Mouse (Mus musculus) mouse embryonic stem cell (cell line): Measurements from ENCODE around the gene Sept10.

Experiments
- in situ Hi-C, 2 experiments: fragments of 300-500 bp; cut with MboI; formaldehyde crosslinking; loops; 1 replicate in 1 of 2; 3 replicates in 1 of 2; pipeline ENCODE4 v1.14.3; 2019 to 2020; ENCODE audit warnings: low sequenced_read_pairs in 2 of 2, low pct_unique_long_range_greater_than_20kb in 1 of 2, mixed read lengths in 1 of 2; ENCODE audit not compliant: unreplicated experiment in 1 of 2

The Sept10 gene

GRCm38 (mm10) chr10:59152544-59153081 is 69.0 kb downstream of the Sept10 start:
- in situ Hi-C loops = no loop called here

DNA sequence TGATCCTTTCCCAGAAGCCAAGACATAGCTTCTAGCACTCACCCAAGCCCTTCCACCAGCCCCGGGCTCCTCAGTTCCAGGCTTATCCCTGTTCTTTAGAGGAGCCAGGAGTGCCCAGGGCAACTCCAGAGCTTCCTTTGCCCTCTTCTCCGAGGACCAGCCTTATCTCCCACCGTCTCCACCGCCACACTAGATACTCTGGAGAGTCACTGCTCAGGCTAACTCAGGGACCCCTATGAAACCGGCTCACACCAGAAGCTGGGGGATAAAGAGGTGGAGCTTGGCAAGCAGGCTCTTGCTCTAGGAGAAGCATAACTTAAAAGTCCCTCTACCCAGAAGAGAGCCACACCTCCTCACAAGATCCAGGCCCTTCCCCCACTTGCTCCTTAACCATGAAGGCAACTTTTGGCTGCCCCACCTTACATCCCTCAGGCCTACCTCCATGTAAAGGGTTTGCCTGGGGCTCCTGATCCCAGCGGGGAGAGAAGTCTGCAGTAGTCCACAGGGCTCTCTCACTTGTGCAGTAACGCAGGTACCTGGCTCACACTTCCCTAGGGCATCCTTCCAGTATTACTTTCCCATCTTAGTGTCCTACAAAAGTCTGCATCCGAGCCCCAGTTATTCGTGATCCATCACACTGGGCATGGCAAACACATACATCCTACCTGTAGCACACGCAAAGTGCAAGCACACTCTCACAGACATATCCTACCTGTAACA is 70.5 kb downstream of the Sept10 start:
- in situ Hi-C loops = no loop called here

DNA sequence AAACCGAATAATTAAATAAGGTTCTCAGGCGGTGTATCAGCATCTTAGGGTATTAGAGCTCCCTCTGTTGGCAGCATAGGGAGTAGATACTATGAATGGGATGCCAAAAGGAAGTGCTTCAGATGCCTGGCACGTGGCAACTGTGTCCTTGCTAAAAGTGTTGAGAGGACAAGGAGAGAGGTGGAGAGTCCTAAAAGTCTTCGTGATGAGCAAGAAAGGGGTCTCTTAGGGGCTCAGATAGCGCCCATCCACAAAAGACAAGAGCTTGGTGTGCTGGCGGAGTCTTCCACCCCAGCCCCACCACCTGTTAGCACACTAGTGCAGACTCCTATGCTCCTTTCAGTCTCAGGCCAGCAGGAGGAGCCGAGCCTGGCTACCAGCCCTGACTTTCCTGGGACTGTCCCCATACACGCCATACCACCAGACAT is 71.7 kb downstream of the Sept10 start:
- in situ Hi-C loops = no loop called here

DNA sequence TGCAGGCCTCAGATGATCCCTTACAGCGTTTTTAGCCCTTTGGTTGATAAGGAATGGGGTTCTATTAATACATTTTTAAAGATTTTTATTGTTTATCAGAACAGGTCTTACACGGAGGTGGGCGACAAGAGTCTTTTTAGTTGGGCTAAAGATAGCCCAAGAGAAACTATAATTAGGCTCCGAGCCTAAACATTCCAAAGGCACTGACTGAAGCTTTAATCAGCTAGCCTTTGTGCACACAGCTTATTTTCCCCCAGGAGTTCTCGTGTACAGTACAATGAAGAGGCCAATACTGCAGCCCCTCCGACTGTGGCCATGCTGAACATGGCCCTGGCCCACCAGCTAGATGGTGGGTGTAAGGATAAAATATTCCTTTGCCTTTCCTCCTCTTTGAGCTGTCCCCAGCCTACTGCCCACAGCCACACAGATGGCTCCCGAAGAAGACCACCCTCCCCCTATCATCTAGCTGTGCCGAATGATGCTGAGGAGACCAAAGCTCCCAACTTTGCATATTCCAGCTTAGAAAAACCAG is 88.1 kb downstream of the Sept10 start:
- in situ Hi-C loops = no loop called here

GRCm38 (mm10) chr10:59131926-59132628 is 89.6 kb downstream of the Sept10 start:
- in situ Hi-C loops = no loop called here

GRCm38 (mm10) chr10:59127637-59128036 is 94.0 kb downstream of the Sept10 start:
- in situ Hi-C loops = no loop called here

GRCm38 (mm10) chr10:59125497-59125896 is 96.2 kb downstream of the Sept10 start:
- in situ Hi-C loops = no loop called here

GRCm38 (mm10) chr10:59119811-59120210 is 101.8 kb downstream of the Sept10 start:
- in situ Hi-C loops = no loop called here

- in situ Hi-C loops = no loop called here
Observed at GRCm38 (mm10) chr10:59119001-59119400, 102.6 kb downstream of the Sept10 start.

GRCm38 (mm10) chr10:59117555-59117954 is 104.1 kb downstream of the Sept10 start:
- in situ Hi-C loops = no loop called here

- in situ Hi-C loops = no loop called here
Observed at GRCm38 (mm10) chr10:59116331-59116730, 105.3 kb downstream of the Sept10 start.

GRCm38 (mm10) chr10:59115691-59116090 is 106.0 kb downstream of the Sept10 start:
- in situ Hi-C loops = no loop called here

DNA sequence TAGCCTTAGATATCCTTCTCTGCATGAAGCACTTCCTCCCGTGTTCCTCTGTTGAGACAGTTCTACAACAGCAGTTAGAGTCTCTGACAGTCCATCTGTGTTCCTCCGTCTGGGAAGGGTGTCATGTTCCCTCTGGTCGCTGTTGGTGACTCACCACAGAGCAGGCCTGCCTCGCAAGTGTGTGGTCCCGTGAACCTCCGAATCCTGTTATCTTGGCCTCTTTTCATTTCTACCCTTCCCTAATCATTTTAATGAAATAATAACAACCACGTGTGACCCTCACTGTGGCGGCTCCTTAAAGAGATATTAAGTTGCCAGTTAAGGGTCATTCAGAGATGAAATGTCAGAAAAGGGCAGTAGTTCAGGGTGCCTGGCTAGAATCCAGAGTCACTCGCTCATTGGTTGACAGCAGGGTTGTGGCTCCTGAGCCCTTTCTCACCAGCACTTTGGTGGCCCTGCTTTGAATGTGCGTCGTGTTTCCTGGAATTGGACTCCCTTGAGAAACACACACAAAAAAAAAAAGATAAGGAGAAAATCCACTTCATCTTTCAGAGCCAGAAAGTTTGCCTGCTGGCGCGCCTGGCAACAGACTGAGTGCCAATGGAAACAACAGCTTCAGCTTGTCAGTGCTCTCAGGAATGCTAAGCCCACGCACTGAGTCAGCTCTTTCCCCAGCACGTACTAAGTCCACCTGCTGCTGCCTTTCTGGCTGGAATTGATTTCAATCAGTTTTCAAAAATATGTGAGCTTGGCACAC is 106.9 kb downstream of the Sept10 start:
- in situ Hi-C loops = no loop called here

GRCm38 (mm10) chr10:59113386-59113785 is 108.3 kb downstream of the Sept10 start:
- in situ Hi-C loops = no loop called here

DNA sequence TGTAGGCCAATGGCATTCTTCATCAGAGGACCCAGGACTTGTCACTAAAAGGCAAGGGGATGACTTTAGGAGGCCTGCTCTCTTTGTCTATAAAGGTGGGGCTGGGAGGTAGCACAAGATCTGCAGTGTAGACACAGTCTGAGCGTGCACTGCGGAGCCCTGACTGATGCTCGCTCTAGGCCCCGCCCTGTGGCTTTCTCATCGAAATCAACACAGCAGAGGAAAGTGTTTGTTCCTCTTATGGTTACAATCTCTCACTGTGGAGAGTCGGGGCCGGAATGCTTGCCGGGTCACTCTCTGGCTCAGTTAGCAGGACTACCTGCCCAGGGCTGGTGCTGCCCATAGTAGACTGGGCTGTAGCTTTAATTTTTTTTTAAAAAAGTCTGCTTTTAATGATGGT is 108.9 kb downstream of the Sept10 start:
- in situ Hi-C loops = no loop called here

GRCm38 (mm10) chr10:59110386-59110785 is 111.3 kb downstream of the Sept10 start:
- in situ Hi-C loops = no loop called here

DNA sequence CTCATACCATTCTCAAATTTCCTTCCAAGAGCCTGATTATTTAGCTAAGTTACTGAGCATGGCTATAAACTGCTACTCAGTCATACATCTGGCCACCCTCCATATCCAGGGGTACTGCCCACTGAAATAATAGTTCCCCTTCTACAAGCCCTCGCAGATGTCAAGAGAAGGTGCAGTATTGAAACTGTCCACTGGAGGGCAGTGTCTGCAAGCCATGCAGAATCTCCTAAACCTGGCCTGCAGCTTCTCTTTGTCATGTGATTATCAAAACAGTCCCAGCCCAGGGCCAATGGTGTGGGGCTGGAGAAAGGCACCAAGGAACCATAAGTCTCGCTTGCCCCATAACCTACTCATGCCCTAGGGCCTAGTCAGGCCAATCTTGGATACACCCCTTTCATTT is 112.6 kb downstream of the Sept10 start:
- in situ Hi-C loops = no loop called here

GRCm38 (mm10) chr10:59106644-59107043 is 115.0 kb downstream of the Sept10 start:
- in situ Hi-C loops = no loop called here

DNA sequence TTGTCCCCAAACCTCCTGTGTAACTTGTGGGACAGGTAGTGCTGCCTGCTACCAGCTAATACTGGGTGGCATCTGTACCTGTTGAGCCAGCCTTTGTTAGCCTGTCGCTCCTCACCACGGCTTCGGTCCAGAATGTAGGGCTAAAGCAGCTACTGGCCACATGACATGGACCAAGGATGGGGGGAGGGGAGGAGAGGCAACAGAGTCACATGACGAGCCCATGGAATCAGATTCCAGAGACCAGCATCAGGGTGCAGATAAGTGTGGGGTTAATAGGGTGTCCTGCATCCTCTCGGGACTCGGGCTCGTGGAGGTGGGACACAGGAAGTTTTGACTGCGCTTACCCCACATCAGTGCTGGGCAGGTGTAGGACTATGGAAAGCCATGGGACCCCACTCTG is 115.8 kb downstream of the Sept10 start:
- in situ Hi-C loops = no loop called here
